Mouse (Mus musculus): ENCODE measurements around the gene Sec24c.
"Not testable (repeated sequence)": the region's sequence is repeated elsewhere in the genome, so short reads cannot be mapped to it uniquely, and the experiment has no call there.

The Sec24c gene

GRCm38 (mm10) chr14:20674064-20674833 lies at the start of gene Sec24c:
Gene Sec24c (plus strand): TSS chr14:20674308.
- CTCF ChIA-PET, result interaction anchor here (0.5 to 3.4 kb wide), 16 partner anchors 13 to 560 kb away, joined by 3 to 34 read pairs (median 5); partner anchors contain the start of genes Adk (in 1 of the 4), Ap3m1 (in 1 of the 4) and Mrps16 (in 1 of the 4)
- POLR2A ChIA-PET, result interaction anchor here (0.5 to 5.3 kb wide), 109 partner anchors 8 to 1159 kb away, joined by 3 to 84 read pairs (median 4); partner anchors contain the start of genes Anxa7 (in 3 of the 4), Ppp3cb (in 3 of the 4), Usp54 (in 3 of the 4) and Adk (in 2 of the 4)

GRCm38 (mm10) chr14:20626447-20626846 lies 47.7 kb upstream of the Sec24c start:
- ChIA-PET POLR2A (interaction anchor here in 2 of 4 experiments (0.8 to 5.6 kb wide), 7 partner anchors 9 to 303 kb away, joined by 3 to 21 read pairs (median 4); partner anchors contain the start of genes Usp54 (in 2 of the 2) and Vcl (in 1 of the 2)), CTCF (no interaction called here)

- CTCF ChIA-PET, result no interaction called here
Observed at GRCm38 (mm10) chr14:20626971-20627370, 47.1 kb upstream of the Sec24c start.

GRCm38 (mm10) chr14:20631253-20631652 lies 42.9 kb upstream of the Sec24c start:
- CTCF ChIA-PET, result interaction anchor here in 1 of 4 experiments (0.6 kb wide), 1 partner anchor 106 kb away, joined by 5 read pairs; no protein-coding TSS in a partner anchor
- POLR2A ChIA-PET, result interaction anchor here in 3 of 4 experiments (0.6 to 4.3 kb wide), 8 partner anchors 9 to 85 kb away, joined by 3 to 24 read pairs (median 3); partner anchors contain the start of genes Usp54 (in 3 of the 3), Ppp3cb (in 1 of the 3) and Sec24c (in 1 of the 3)

More at GRCm38 (mm10) chr14:20626971-20627370, 47.1 kb upstream of the Sec24c start:
- POLR2A ChIA-PET, result interaction anchor here in 2 of 4 experiments (0.8 to 5.6 kb wide), 8 partner anchors 8 to 302 kb away, joined by 3 to 21 read pairs (median 4); partner anchors contain the start of genes Usp54 (in 2 of the 2) and Vcl (in 1 of the 2)

- POLR2A ChIA-PET, result interaction anchor here in 2 of 4 experiments (0.6 to 2.0 kb wide), 9 partner anchors 9 to 241 kb away, joined by 3 to 10 read pairs (median 4); partner anchors contain the start of genes Anxa7 (in 1 of the 2) and Sec24c (in 1 of the 2)
- CTCF ChIA-PET, result interaction anchor here in 2 of 4 experiments (1.1 kb wide), 2 partner anchors 59 kb away, joined by 3 to 5 read pairs; no protein-coding TSS in a partner anchor
Observed at GRCm38 (mm10) chr14:20635546-20635945, 38.6 kb upstream of the Sec24c start.

- CTCF ChIA-PET, result not testable (repeated sequence)
Observed at GRCm38 (mm10) chr14:20636968-20637367, 37.1 kb upstream of the Sec24c start.

GRCm38 (mm10) chr14:20637818-20638574 lies 36.1 kb upstream of the Sec24c start:
- ChIA-PET POLR2A (interaction anchor here in 1 of 4 experiments (1.2 to 4.2 kb wide), 5 partner anchors 11 to 212 kb away, joined by 3 to 44 read pairs (median 15); partner anchors contain the start of genes Myoz1, Ppp3cb and Sec24c), CTCF (no interaction called here)

More at GRCm38 (mm10) chr14:20636968-20637367, 37.1 kb upstream of the Sec24c start:
- POLR2A ChIA-PET, result interaction anchor here in 1 of 4 experiments (1.7 to 4.2 kb wide), 2 partner anchors 12 to 18 kb away, joined by 7 to 15 read pairs; no protein-coding TSS in a partner anchor

GRCm38 (mm10) chr14:20638702-20639101 lies 35.4 kb upstream of the Sec24c start:
- ChIA-PET POLR2A (interaction anchor here in 3 of 4 experiments (0.8 to 4.2 kb wide), 20 partner anchors 8 to 413 kb away, joined by 3 to 69 read pairs (median 10); partner anchors contain the start of genes Adk (in 1 of the 3), Anxa7 (in 1 of the 3), Ap3m1 (in 1 of the 3) and Dnajc9 (in 1 of the 3)), CTCF (no interaction called here)

GRCm38 (mm10) chr14:20639918-20640619 lies 34.0 kb upstream of the Sec24c start:
- POLR2A ChIA-PET, result interaction anchor here (0.6 to 4.2 kb wide), 81 partner anchors 9 to 779 kb away, joined by 3 to 69 read pairs (median 5); partner anchors contain the start of genes Ppp3cb (in 3 of the 4), Sec24c (in 3 of the 4), Vcl (in 3 of the 4) and Adk (in 2 of the 4)

GRCm38 (mm10) chr14:20640644-20641437 lies 33.3 kb upstream of the Sec24c start, which contains the start of gene Usp54:
Gene Usp54 (minus strand): TSS chr14:20641063.
- CTCF ChIA-PET, result interaction anchor here in 2 of 4 experiments (0.6 to 1.6 kb wide), 8 partner anchors 9 to 243 kb away, joined by 3 to 9 read pairs (median 4); partner anchors contain the start of gene Sec24c (in 1 of the 2)
- POLR2A ChIA-PET, result interaction anchor here (0.6 to 4.2 kb wide), 86 partner anchors 8 to 780 kb away, joined by 3 to 69 read pairs (median 5); partner anchors contain the start of genes Ppp3cb (in 3 of the 4), Sec24c (in 3 of the 4), Vcl (in 3 of the 4) and Adk (in 2 of the 4)

More at GRCm38 (mm10) chr14:20639918-20640619, 34.0 kb upstream of the Sec24c start:
- CTCF ChIA-PET, result interaction anchor here in 2 of 4 experiments (0.6 to 1.6 kb wide), 6 partner anchors 10 to 97 kb away, joined by 3 to 6 read pairs (median 4); partner anchors contain the start of gene Sec24c (in 1 of the 2)

GRCm38 (mm10) chr14:20641438-20641875 lies 32.7 kb upstream of the Sec24c start:
- CTCF ChIA-PET, result interaction anchor here in 3 of 4 experiments (0.8 to 1.7 kb wide), 5 partner anchors 16 to 65 kb away, joined by 3 to 5 read pairs (median 4); no protein-coding TSS in a partner anchor
- POLR2A ChIA-PET, result interaction anchor here (0.6 to 4.2 kb wide), 49 partner anchors 10 to 559 kb away, joined by 3 to 69 read pairs (median 6); partner anchors contain the start of genes Ppp3cb (in 3 of the 4), Sec24c (in 3 of the 4), Vcl (in 3 of the 4) and Adk (in 2 of the 4)

GRCm38 (mm10) chr14:20645547-20645946 lies 28.6 kb upstream of the Sec24c start:
- ChIA-PET CTCF (interaction anchor here in 2 of 4 experiments (1.1 to 2.0 kb wide), 7 partner anchors 10 to 70 kb away, joined by 3 to 13 read pairs (median 4); partner anchors contain the start of gene Myoz1 (in 1 of the 2)), POLR2A (interaction anchor here in 2 of 4 experiments (0.8 to 1.9 kb wide), 6 partner anchors 13 to 283 kb away, joined by 3 to 6 read pairs (median 4); partner anchors contain the start of gene Vcl (in 1 of the 2))

- POLR2A ChIA-PET, result no interaction called here
Observed at GRCm38 (mm10) chr14:20646381-20646780, 27.7 kb upstream of the Sec24c start.

GRCm38 (mm10) chr14:20651000-20651399 lies 23.1 kb upstream of the Sec24c start:
- POLR2A ChIA-PET, result interaction anchor here in 3 of 4 experiments (0.9 to 2.2 kb wide), 9 partner anchors 10 to 171 kb away, joined by 3 to 9 read pairs (median 4); partner anchors contain the start of genes Sec24c (in 2 of the 3), Anxa7 (in 1 of the 3) and Usp54 (in 1 of the 3)
- CTCF ChIA-PET, result interaction anchor here in 2 of 4 experiments (0.5 to 1.0 kb wide), 2 partner anchors 10 to 19 kb away, joined by 3 read pairs; no protein-coding TSS in a partner anchor

More at GRCm38 (mm10) chr14:20646381-20646780, 27.7 kb upstream of the Sec24c start:
- CTCF ChIA-PET, result no interaction called here

GRCm38 (mm10) chr14:20651722-20652256 lies 22.3 kb upstream of the Sec24c start:
- POLR2A ChIA-PET, result interaction anchor here in 3 of 4 experiments (0.9 to 2.2 kb wide), 8 partner anchors 9 to 172 kb away, joined by 3 to 9 read pairs (median 4); partner anchors contain the start of genes Anxa7 (in 1 of the 3), Sec24c (in 1 of the 3) and Usp54 (in 1 of the 3)
- CTCF ChIA-PET, result interaction anchor here in 2 of 4 experiments (0.5 to 1.3 kb wide), 4 partner anchors 9 to 414 kb away, joined by 3 to 4 read pairs (median 3); no protein-coding TSS in a partner anchor

Data from embryonic stem cell, embryonic (primary cell).